In the genomic region with DNA sequence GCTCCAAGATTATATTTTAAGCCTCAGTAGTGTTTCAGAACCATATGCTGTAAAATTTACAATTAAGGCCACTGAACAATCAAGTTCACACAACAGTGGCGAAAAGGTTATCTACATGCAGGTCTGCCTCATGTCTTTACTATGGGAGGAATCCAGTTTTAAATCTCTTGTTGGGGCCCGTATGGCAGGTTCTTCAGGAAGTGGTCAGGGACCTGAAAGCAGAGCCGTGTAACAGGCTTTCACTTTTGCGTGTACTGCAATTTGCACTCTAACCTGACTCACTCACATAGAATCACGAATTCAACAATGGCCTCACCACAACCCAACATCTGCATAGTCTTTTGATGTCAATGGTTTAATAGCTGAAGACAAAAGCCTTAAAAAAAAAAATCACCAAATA, we compare ENCODE assay signal across 13 mouse cellular contexts.
DNase-seq lines count a peak whose midpoint lies in the region; ATAC-seq and TF ChIP-seq lines count a peak whose summit lies in the region.
"Had no signal": no experiment of that assay in that cellular context is flagged by ENCODE, and none has a peak within 500 bp of the region (broad histone marks: within the 10 kb centered on the region; RNA-seq: fewer than 3 reads in every experiment).

No protein-coding gene starts in this region.

- TF ChIP-seq CTCF in heart, adult 2 months (IDR thresholded peaks at IDR 0.05): no peak
- no peak for TF ChIP-seq CTCF in midbrain, postnatal 0 days (IDR thresholded peaks at IDR 0.05)

- intact Hi-C loops in heart, adult 2 months (cut with DNase I): no loop called here

- no peak for DNase-seq in heart, adult 2 months
- DNase-seq in heart, adult 11 months: no peak
- DNase-seq in 3T3-L1 (ENCODE audit: low read depth, low spot score) (peak; percentile 75), MN1 (ENCODE audit: low spot score) (no peak)
- no peak for DNase-seq in frontal cortex, postnatal 36 days (ENCODE audit: low spot score in 2 of 2)
- DNase-seq in midbrain, postnatal 0 days (ENCODE audit: low spot score): no peak
- DNase-seq: gastrocnemius, postnatal 25 days; retina, postnatal 1 day had no signal

- H3K4me3 ChIP-seq in heart, adult 2 months: peak overlapping the region; percentile 15; the same call in 1 of the 2 replicates
- peak overlapping the region; percentile 62 for H3K4me3 ChIP-seq in megakaryocyte, embryonic 14.5 days (replicated peaks)
- no peak overlapping the region for H3K4me3 ChIP-seq in midbrain, postnatal 0 days (ENCODE audit: low read depth, low read length)
- H3K4me3 ChIP-seq: limb, embryonic 15.5 days; neural tube, embryonic 12.5 days had no signal

- H3K4me2 ChIP-seq in midbrain, postnatal 0 days (ENCODE audit: low read depth, low read length, poor library complexity, severe bottlenecking): no peak overlapping the region
- H3K4me2 ChIP-seq: limb, embryonic 15.5 days; neural tube, embryonic 12.5 days had no signal

- no peaks in the 10 kb centered on the region for H3K36me3 ChIP-seq in heart, adult 2 months (ENCODE audit: control insufficient read depth, insufficient read depth, low read length)
- peaks cover 5% of the 10 kb centered on the region for H3K36me3 ChIP-seq in megakaryocyte, embryonic 14.5 days (replicated peaks; ENCODE audit: low read length)
- no peaks in the 10 kb centered on the region for H3K36me3 ChIP-seq in midbrain, postnatal 0 days (ENCODE audit: insufficient read depth, low read length)
- H3K36me3 ChIP-seq: limb, embryonic 15.5 days; neural tube, embryonic 12.5 days had no signal

- H3K27ac ChIP-seq in heart, adult 2 months: peak overlapping the region; percentile 45
- H3K27ac ChIP-seq in midbrain, postnatal 0 days (ENCODE audit: low read depth, low read length): no peak overlapping the region
- H3K27ac ChIP-seq: kidney, postnatal 0 days; limb, embryonic 15.5 days; neural tube, embryonic 12.5 days had no signal

- WGBS in heart, adult 2 months: 51% methylated on average over 5 of the region's 5 CpGs
- WGBS in midbrain, postnatal 0 days: 80% methylated on average over 5 of the region's 5 CpGs

- H3K4me1 ChIP-seq in heart, adult 2 months (ENCODE audit: control insufficient read depth, insufficient read depth, low read length): no peaks in the 10 kb centered on the region
- peaks cover 16% of the 10 kb centered on the region; the same call in 1 of the 2 replicates for H3K4me1 ChIP-seq in megakaryocyte, embryonic 14.5 days
- no peaks in the 10 kb centered on the region for H3K4me1 ChIP-seq in midbrain, postnatal 0 days (ENCODE audit: insufficient read depth, low read length)
- H3K4me1 ChIP-seq: limb, embryonic 15.5 days; neural tube, embryonic 12.5 days had no signal

- H3K27me3 ChIP-seq in heart, adult 2 months (ENCODE audit: control insufficient read depth, insufficient read depth, low read length): no peaks in the 10 kb centered on the region
- H3K27me3 ChIP-seq in megakaryocyte, embryonic 14.5 days (replicated peaks): no peaks in the 10 kb centered on the region
- no peaks in the 10 kb centered on the region for H3K27me3 ChIP-seq in midbrain, postnatal 0 days (ENCODE audit: insufficient read depth, low read length)
- H3K27me3 ChIP-seq: limb, embryonic 15.5 days; neural tube, embryonic 12.5 days had no signal

- no peak overlapping the region for H3K9ac ChIP-seq in heart, adult 2 months (ENCODE audit: low read depth, low read length)
- H3K9ac ChIP-seq in midbrain, postnatal 0 days (replicated peaks; ENCODE audit: low read length, poor library complexity, severe bottlenecking): no peak overlapping the region
- H3K9ac ChIP-seq: limb, embryonic 15.5 days; neural tube, embryonic 12.5 days had no signal

- H3K9me3 ChIP-seq in megakaryocyte, embryonic 14.5 days: no peaks in the 10 kb centered on the region
- H3K9me3 ChIP-seq in midbrain, postnatal 0 days (ENCODE audit: low read length): no peaks in the 10 kb centered on the region
- H3K9me3 ChIP-seq: limb, embryonic 15.5 days; neural tube, embryonic 12.5 days had no signal

- no peak for TF ChIP-seq EP300 in heart, adult 2 months (IDR thresholded peaks at IDR 0.05; ENCODE audit: insufficient read depth, low read depth, low read length)

- TF ChIP-seq POLR2A in heart, adult 2 months (IDR thresholded peaks at IDR 0.05; ENCODE audit: insufficient read depth, low read depth, low read length): no peak

- no peaks in the 10 kb centered on the region for H3K79me2 ChIP-seq in heart, adult 2 months (replicated peaks; ENCODE audit: control insufficient read depth, insufficient read depth, low read length)

- peak; percentile 77 for ATAC-seq in activated CD4-positive, CD25-positive, alpha-beta regulatory T cell, adult 4 months
- no peak for ATAC-seq in midbrain, postnatal 0 days (ENCODE audit: low FRiP score)
